ENCODE assay signal across 30 mouse cellular contexts in the genomic region with DNA sequence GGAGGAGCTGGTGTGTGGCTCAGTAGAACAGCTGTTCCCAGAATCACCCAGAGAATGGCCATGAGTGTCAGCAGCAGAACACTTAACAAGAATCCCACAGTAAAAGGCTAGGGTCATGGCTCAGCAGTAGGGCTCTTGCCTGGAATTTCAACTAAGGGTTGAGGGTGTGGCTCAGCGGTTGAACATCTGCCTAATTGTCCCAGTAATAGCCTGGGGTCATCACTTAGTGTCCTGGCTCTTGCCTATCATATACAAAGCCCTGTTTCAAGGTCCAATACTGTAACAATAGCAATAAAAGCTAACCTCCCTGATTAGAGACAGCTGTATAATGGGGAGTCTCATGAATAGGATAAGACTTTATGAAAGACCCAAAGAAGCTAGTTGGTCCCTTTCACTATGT.
A peak's percentile ranks its signal among the peaks of the same experiment; 100 is the strongest.
DNase-seq lines count a peak whose midpoint lies in the region; ATAC-seq and TF ChIP-seq lines count a peak whose summit lies in the region.
"Had no signal": no experiment of that assay in that cellular context is flagged by ENCODE, and none has a peak within 500 bp of the region (broad histone marks: within the 10 kb centered on the region; RNA-seq: fewer than 3 reads in every experiment).

No protein-coding gene starts in this region.

- no peaks in the 10 kb centered on the region for H3K27me3 ChIP-seq in embryonic facial prominence, embryonic 14.5 days (replicated peaks; ENCODE audit: control insufficient read depth, insufficient read depth, low read length)
- no peaks in the 10 kb centered on the region for H3K27me3 ChIP-seq in embryonic facial prominence, embryonic 10.5 days (replicated peaks; ENCODE audit: low read depth, poor library complexity, severe bottlenecking)
- no peaks in the 10 kb centered on the region for H3K27me3 ChIP-seq in kidney, embryonic 15.5 days
- no peaks in the 10 kb centered on the region for H3K27me3 ChIP-seq in E14TG2a.4 (ENCODE audit: insufficient read depth, low read length)
- no peaks in the 10 kb centered on the region for H3K27me3 ChIP-seq in cerebellum, adult 2 months (ENCODE audit: control insufficient read depth, insufficient read depth, low read length)
- H3K27me3 ChIP-seq: heart, embryonic 13.5 days; hindbrain, embryonic 12.5 days; limb, embryonic 15.5 days; megakaryocyte, embryonic 14.5 days; neural tube, embryonic 13.5 days had no signal

- peak; percentile 24 for DNase-seq in embryonic facial prominence, embryonic 14.5 days (ENCODE audit: low spot score)
- DNase-seq in embryonic facial prominence, embryonic 10.5 days (ENCODE audit: low spot score): no peak
- no peak for DNase-seq in kidney, adult 18-20 months
- peak; percentile 34 for DNase-seq in WW6 (ENCODE audit: low read depth, low spot score)
- no peak for DNase-seq in B cell, adult 2 months
- DNase-seq in cerebellum, adult 2 months: no peak
- DNase-seq: adrenal gland, postnatal 36 days; cerebellum, adult 11-12 months; cerebellum, postnatal 36 days; gastrocnemius, postnatal 36 days; heart, adult 2 months; kidney, postnatal 36 days; left cerebral cortex, postnatal 4 days; lung, embryonic 14.5 days; lung, postnatal 36 days; right cerebral cortex, adult 18-20 months; thymus, adult 18-20 months; thymus, postnatal 36 days had no signal

- H3K9ac ChIP-seq in embryonic facial prominence, embryonic 14.5 days (ENCODE audit: low read depth, low read length): no peak overlapping the region
- H3K9ac ChIP-seq in kidney, embryonic 15.5 days: no peak overlapping the region
- H3K9ac ChIP-seq: heart, embryonic 13.5 days; hindbrain, embryonic 12.5 days; limb, embryonic 15.5 days; liver, embryonic 14.5 days; lung, embryonic 14.5 days; neural tube, embryonic 13.5 days had no signal

- 61% methylated on average over 1 of the region's 1 CpGs for WGBS in embryonic facial prominence, embryonic 14.5 days
- 62% methylated on average over 1 of the region's 1 CpGs for WGBS in embryonic facial prominence, embryonic 10.5 days
- 28% methylated on average over 1 of the region's 1 CpGs for WGBS in kidney, embryonic 15.5 days
- 81% methylated on average over 1 of the region's 1 CpGs for WGBS in cerebellum, adult 2 months

- peaks cover 8% of the 10 kb centered on the region for H3K9me3 ChIP-seq in embryonic facial prominence, embryonic 14.5 days (ENCODE audit: control insufficient read depth, low read length)
- H3K9me3 ChIP-seq in embryonic facial prominence, embryonic 10.5 days: peaks cover 11% of the 10 kb centered on the region; the same call in 1 of the 2 replicates
- no peaks in the 10 kb centered on the region for H3K9me3 ChIP-seq in kidney, embryonic 15.5 days (replicated peaks)
- H3K9me3 ChIP-seq in E14TG2a.4 (ENCODE audit: low read length): peaks cover 47% of the 10 kb centered on the region
- H3K9me3 ChIP-seq: heart, embryonic 13.5 days; limb, embryonic 15.5 days had no signal

- H3K4me1 ChIP-seq in embryonic facial prominence, embryonic 14.5 days (ENCODE audit: control insufficient read depth, insufficient read depth, low read length): 0 out of 2 replicates have a peak, but pooled peaks cover 1% of the 10 kb centered on the region
- H3K4me1 ChIP-seq in embryonic facial prominence, embryonic 10.5 days: peaks cover 2% of the 10 kb centered on the region; the same call in 1 of the 2 replicates
- peaks cover 8% of the 10 kb centered on the region; the same call in 1 of the 2 replicates for H3K4me1 ChIP-seq in kidney, embryonic 15.5 days
- H3K4me1 ChIP-seq in E14TG2a.4 (replicated peaks; ENCODE audit: low read depth, low read length): peaks cover 32% of the 10 kb centered on the region
- H3K4me1 ChIP-seq in cerebellum, adult 2 months (ENCODE audit: control insufficient read depth, insufficient read depth, low read length): no peaks in the 10 kb centered on the region
- H3K4me1 ChIP-seq: heart, embryonic 13.5 days; megakaryocyte, embryonic 14.5 days had no signal

- H3K4me3 ChIP-seq in embryonic facial prominence, embryonic 14.5 days (ENCODE audit: low read depth, low read length): no peak overlapping the region
- no peak overlapping the region for H3K4me3 ChIP-seq in embryonic facial prominence, embryonic 10.5 days
- no peak overlapping the region for H3K4me3 ChIP-seq in kidney, embryonic 15.5 days (replicated peaks)
- H3K4me3 ChIP-seq in E14TG2a.4 (replicated peaks; ENCODE audit: low read length): 0 out of 2 replicates have a peak overlapping the region, but pooled peaks have one; percentile 4
- no peak overlapping the region for H3K4me3 ChIP-seq in cerebellum, adult 2 months (replicated peaks; ENCODE audit: insufficient read depth, low read depth, low read length)
- H3K4me3 ChIP-seq: heart, adult 2 months; heart, embryonic 13.5 days; hindbrain, embryonic 12.5 days; limb, embryonic 15.5 days; megakaryocyte, embryonic 14.5 days; myocyte; neural tube, embryonic 13.5 days had no signal

- H3K36me3 ChIP-seq in embryonic facial prominence, embryonic 14.5 days (ENCODE audit: control insufficient read depth, insufficient read depth, low read length): no peaks in the 10 kb centered on the region
- H3K36me3 ChIP-seq in embryonic facial prominence, embryonic 10.5 days (replicated peaks): no peaks in the 10 kb centered on the region
- no peaks in the 10 kb centered on the region for H3K36me3 ChIP-seq in kidney, embryonic 15.5 days
- no peaks in the 10 kb centered on the region for H3K36me3 ChIP-seq in E14TG2a.4 (ENCODE audit: insufficient read depth, low read length)
- H3K36me3 ChIP-seq: heart, embryonic 13.5 days; hindbrain, embryonic 12.5 days; limb, embryonic 15.5 days; neural tube, embryonic 13.5 days had no signal

- no peak for TF ChIP-seq CTCF in E14TG2a.4 (conservative IDR thresholded peaks at IDR 0.05; ENCODE audit: low read length)
- no peak for TF ChIP-seq CTCF in cerebellum, adult 2 months (IDR thresholded peaks at IDR 0.05; ENCODE audit: borderline replicate concordance, insufficient read depth, low read depth, low read length)

- no peak overlapping the region for H3K27ac ChIP-seq in embryonic facial prominence, embryonic 14.5 days (replicated peaks; ENCODE audit: low read depth, low read length)
- no peak overlapping the region for H3K27ac ChIP-seq in embryonic facial prominence, embryonic 10.5 days (replicated peaks)
- H3K27ac ChIP-seq in kidney, embryonic 15.5 days: 0 out of 2 replicates have a peak overlapping the region, but pooled peaks have one; percentile 18
- no peak overlapping the region for H3K27ac ChIP-seq in cerebellum, adult 2 months (ENCODE audit: insufficient read depth, low read length)
- H3K27ac ChIP-seq: heart, adult 2 months; heart, embryonic 13.5 days; hindbrain, embryonic 12.5 days; limb, embryonic 15.5 days; liver, embryonic 14.5 days; neural tube, embryonic 13.5 days had no signal

- no peak for ATAC-seq in embryonic facial prominence, embryonic 14.5 days (ENCODE audit: low read depth)
- peak; percentile 29; the same call in 1 of the 2 replicates for ATAC-seq in kidney, embryonic 15.5 days (replicated peaks; ENCODE audit: low FRiP score)
- ATAC-seq: CD4-positive, CD25-positive, alpha-beta regulatory T cell, adult 4 months; intestine, postnatal 0 days; midbrain, embryonic 16.5 days had no signal

- no peak for TF ChIP-seq POLR2A in cerebellum, adult 2 months (IDR thresholded peaks at IDR 0.05; ENCODE audit: borderline replicate concordance, insufficient read depth, low read length)

- no peak overlapping the region for H3K4me2 ChIP-seq in embryonic facial prominence, embryonic 14.5 days (ENCODE audit: low read depth, low read length)
- H3K4me2 ChIP-seq in kidney, embryonic 15.5 days: no peak overlapping the region
- H3K4me2 ChIP-seq: heart, embryonic 13.5 days; hindbrain, embryonic 12.5 days; limb, embryonic 15.5 days; lung, embryonic 14.5 days; neural tube, embryonic 13.5 days had no signal

Comparison
In these comparisons a context has a peak if more than half of its experiments do, and no peak if none do; other contexts are left out.
1. DNase-seq: peak in embryonic facial prominence, embryonic 14.5 days (single experiment) and WW6 (single experiment); none in embryonic facial prominence, embryonic 10.5 days (single experiment), kidney, adult 18-20 months (single experiment), B cell, adult 2 months (0 of 2) and cerebellum, adult 2 months (0 of 2).